Mouse (Mus musculus) kidney, adult 2 months (tissue): ENCODE results near the gene Tmem104.

Experiments
- CTCF ChIP-seq: fragments of 200-500 bp; conservative IDR thresholded peaks from 2 replicates; pipeline ENCODE4 v1.5.1; 2011; ENCODE audit warnings: low read depth, mild to moderate bottlenecking, control low read depth, low read length, moderate library complexity, mixed read lengths; ENCODE audit not compliant: insufficient read depth, insufficient read length
- POLR2A ChIP-seq: fragments of 200-500 bp; IDR thresholded peaks from one replicate; pipeline ENCODE4 v1.6.1; 2011; ENCODE audit warnings: low read depth, low read length, control low read depth

GRCm38 (mm10) chr11:115198932-115199384, 11.7 kb downstream of the Tmem104 start:
- TF ChIP-seq CTCF = no peak
- TF ChIP-seq POLR2A = no peak
